Comparison of ENCODE assay signal across 22 mouse cellular contexts in the genomic region with DNA sequence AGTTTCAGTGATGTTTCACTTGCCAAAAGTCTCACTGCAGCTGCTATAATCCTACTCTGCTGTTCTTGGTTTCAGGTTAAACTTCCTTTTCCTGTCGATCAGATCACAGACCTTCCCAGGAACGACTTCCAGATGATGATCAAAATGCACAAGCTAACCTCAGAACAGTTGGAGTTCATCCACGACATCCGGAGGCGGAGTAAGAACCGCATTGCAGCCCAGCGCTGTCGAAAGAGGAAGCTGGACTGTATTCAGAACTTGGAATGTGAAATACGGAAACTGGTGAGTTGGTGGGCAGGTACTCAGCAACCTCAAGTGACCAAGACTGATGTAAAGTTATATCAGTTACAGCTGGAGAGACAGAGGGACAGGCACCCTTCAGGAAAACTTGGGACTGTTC. TPM values are rescaled to one million over a fixed set of nuclear protein-coding genes. Genes with fewer than 3 reads are reported as not detected.
DNase-seq lines count a peak whose midpoint lies in the region; ATAC-seq and TF ChIP-seq lines count a peak whose summit lies in the region.
"Had no signal": no experiment of that assay in that cellular context is flagged by ENCODE, and none has a peak within 500 bp of the region (broad histone marks: within the 10 kb centered on the region; RNA-seq: fewer than 3 reads in every experiment).

No protein-coding gene starts in this region.

- 74% methylated on average over 9 of the region's 9 CpGs for WGBS in heart, embryonic 12.5 days
- WGBS in stomach, postnatal 0 days = 53% methylated on average over 9 of the region's 9 CpGs

- H3K9me3 ChIP-seq in heart, embryonic 12.5 days (replicated peaks) = no peaks in the 10 kb centered on the region
- H3K9me3 ChIP-seq in stomach, postnatal 0 days (ENCODE audit: control insufficient read depth, low read length) = no peaks in the 10 kb centered on the region
- H3K9me3 ChIP-seq: embryonic facial prominence, embryonic 13.5 days; forebrain, embryonic 13.5 days; limb, embryonic 12.5 days; neural tube, embryonic 13.5 days; stomach, embryonic 15.5 days had no signal

- H3K36me3 ChIP-seq in heart, embryonic 12.5 days = peaks cover 18% of the 10 kb centered on the region; the same call in 1 of the 2 replicates
- H3K36me3 ChIP-seq in stomach, postnatal 0 days (ENCODE audit: control insufficient read depth, insufficient read depth, low read length) = 0 out of 2 replicates have a peak, but pooled peaks cover 1% of the 10 kb centered on the region
- H3K36me3 ChIP-seq: stomach, embryonic 15.5 days had no signal

- H3K9ac ChIP-seq in heart, embryonic 12.5 days = no peak overlapping the region
- no peak overlapping the region for H3K9ac ChIP-seq in stomach, postnatal 0 days (ENCODE audit: low read length)
- H3K9ac ChIP-seq: embryonic facial prominence, embryonic 13.5 days; forebrain, embryonic 13.5 days; limb, embryonic 12.5 days; neural tube, embryonic 13.5 days; stomach, embryonic 15.5 days had no signal

- no peak overlapping the region for H3K4me2 ChIP-seq in heart, embryonic 12.5 days
- no peak overlapping the region for H3K4me2 ChIP-seq in stomach, postnatal 0 days (replicated peaks; ENCODE audit: low read depth)
- H3K4me2 ChIP-seq: embryonic facial prominence, embryonic 13.5 days; forebrain, embryonic 13.5 days; limb, embryonic 12.5 days; neural tube, embryonic 13.5 days; stomach, embryonic 15.5 days had no signal

- H3K27me3 ChIP-seq in heart, embryonic 12.5 days (replicated peaks) = no peaks in the 10 kb centered on the region
- H3K27me3 ChIP-seq in stomach, postnatal 0 days (ENCODE audit: control insufficient read depth, insufficient read depth, low read length) = no peaks in the 10 kb centered on the region
- H3K27me3 ChIP-seq: embryonic facial prominence, embryonic 13.5 days; forebrain, embryonic 13.5 days; limb, embryonic 12.5 days; neural tube, embryonic 13.5 days; stomach, embryonic 15.5 days had no signal

- ATAC-seq in heart, embryonic 12.5 days (ENCODE audit: insufficient number of reproducible peaks, low FRiP score) = no peak
- ATAC-seq in stomach, postnatal 0 days (ENCODE audit: low FRiP score, low TSS enrichment) = no peak
- ATAC-seq: CD4-positive, CD25-positive, alpha-beta regulatory T cell, adult 4 months; forebrain, embryonic 13.5 days had no signal

- no peak overlapping the region for H3K27ac ChIP-seq in heart, embryonic 12.5 days (ENCODE audit: poor library complexity, severe bottlenecking)
- H3K27ac ChIP-seq in stomach, postnatal 0 days (replicated peaks) = no peak overlapping the region
- H3K27ac ChIP-seq: embryonic facial prominence, embryonic 13.5 days; forebrain, embryonic 13.5 days; limb, embryonic 12.5 days; neural tube, embryonic 13.5 days; stomach, embryonic 15.5 days had no signal

- peaks cover 10% of the 10 kb centered on the region; the same call in 1 of the 2 replicates for H3K4me1 ChIP-seq in heart, embryonic 12.5 days (replicated peaks)
- H3K4me1 ChIP-seq in stomach, postnatal 0 days (replicated peaks; ENCODE audit: control insufficient read depth, insufficient read depth) = no peaks in the 10 kb centered on the region

- H3K4me3 ChIP-seq in heart, embryonic 12.5 days = no peak overlapping the region
- H3K4me3 ChIP-seq in stomach, postnatal 0 days (ENCODE audit: low read depth, low read length) = no peak overlapping the region
- H3K4me3 ChIP-seq: embryonic facial prominence, embryonic 13.5 days; forebrain, embryonic 13.5 days; limb, embryonic 12.5 days; neural tube, embryonic 13.5 days; stomach, embryonic 15.5 days had no signal

- peak; percentile 18 for DNase-seq in heart, adult 8-10 months (ENCODE audit: low spot score)
- DNase-seq in 416B (ENCODE audit: low read depth) = peak; percentile 93
- DNase-seq in embryo, embryonic 11 days = peak; percentile 46
- DNase-seq in lung, postnatal 25 days (ENCODE audit: low spot score) = peak; percentile 43
- no peak for DNase-seq in retina, embryonic 14.5 days (ENCODE audit: low spot score)
- no peak for DNase-seq in stomach, postnatal 0 days (ENCODE audit: low spot score)
- DNase-seq in gastrocnemius, postnatal 25 days = no peak
- DNase-seq: cerebellum, adult 11 months; gastrocnemius, postnatal 36 days; heart, postnatal 4 days; kidney, adult 8-10 months; right cerebral cortex, adult 18-20 months had no signal

- TF ChIP-seq EP300 in stomach, postnatal 0 days (optimal IDR thresholded peaks at IDR 0.05) = no peak

- no peak for TF ChIP-seq CTCF in stomach, postnatal 0 days (IDR thresholded peaks at IDR 0.05; ENCODE audit: low read depth)

RNA-seq across cellular contexts. Expression of a gene that starts 27.4 kb away (rescaled TPM):
- not detected for total RNA-seq in heart, adult 8-10 months (2022)
- polyA plus RNA-seq in heart, embryonic 12.5 days (2016; fragmentation: Nextera tagmentation; extraction: Ambion mirVana) = not detected in 2 replicates
- polyA plus RNA-seq in stomach, postnatal 0 days (2015; fragmentation: Nextera tagmentation; extraction: Ambion mirVana) = not detected in 2 replicates
- not detected for total RNA-seq in gastrocnemius, postnatal 25 days (2021)
- total RNA-seq: adrenal gland, postnatal 36 days; gastrocnemius, postnatal 36 days; heart, postnatal 4 days; layer of hippocampus, adult 8-10 months; megakaryocyte-erythroid progenitor cell, adult 5-6 weeks had no signal
- polyA plus RNA-seq: embryonic facial prominence, embryonic 13.5 days; forebrain, embryonic 13.5 days; neural tube, embryonic 13.5 days; stomach, embryonic 15.5 days had no signal

RNA-seq across cellular contexts. Expression of a gene that starts 40.1 kb away (rescaled TPM):
- 1 to 10 TPM; 5.1 to 7.8 (median 6.9) TPM for total RNA-seq in heart, adult 8-10 months (2022)
- polyA plus RNA-seq in heart, embryonic 12.5 days (2016; fragmentation: Nextera tagmentation; extraction: Ambion mirVana) = 31.5 and 39.5 TPM in 2 replicates
- 15.7 and 19.4 TPM in 2 replicates for polyA plus RNA-seq in stomach, postnatal 0 days (2015; fragmentation: Nextera tagmentation; extraction: Ambion mirVana)
- 1 to 10 TPM; 3.8 to 5.1 TPM for total RNA-seq in gastrocnemius, postnatal 25 days (2021)

Comparison
In these comparisons a context has a peak if more than half of its experiments do, and no peak if none do; other contexts are left out.
1. DNase-seq: peak in heart, adult 8-10 months (single experiment), 416B (single experiment), embryo, embryonic 11 days (single experiment) and lung, postnatal 25 days (single experiment); none in retina, embryonic 14.5 days (single experiment), stomach, postnatal 0 days (single experiment) and gastrocnemius, postnatal 25 days (single experiment).